Mouse (Mus musculus) frontal cortex, adult (tissue): ENCODE data around the gene Trim47.
A peak's percentile ranks its signal among the peaks of the same experiment; 100 is the strongest.
"Not testable (repeated sequence)": the region's sequence is repeated elsewhere in the genome, so short reads cannot be mapped to it uniquely, and the experiment has no call there.

ENCODE experiments used
- ATAC-seq: cut with Nextera tagmentation; 2 replicates; pipeline ENCODE4 v1.9.2; 2017; ENCODE audit warnings: mild to moderate bottlenecking, moderate library complexity, mixed read lengths; ENCODE audit not compliant: low TSS enrichment

Trim47 gene

GRCm38 (mm10) chr11:116138096-116138467, 11.1 kb upstream of the Trim47 start:
- ATAC-seq: no peak

GRCm38 (mm10) chr11:116134171-116134570, 7.2 kb upstream of the Trim47 start:
- no peak for ATAC-seq

- no peak for ATAC-seq
These were observed 6.5 kb upstream of the Trim47 start for GRCm38 (mm10) chr11:116133497-116133896.

GRCm38 (mm10) chr11:116132366-116133333, 5.6 kb upstream of the Trim47 start:
- no peak for ATAC-seq

- ATAC-seq: no peak
These were observed 4.5 kb upstream of the Trim47 start for GRCm38 (mm10) chr11:116131349-116132170.

- peak; percentile 87 for ATAC-seq
These were observed 3.6 kb upstream of the Trim47 start, which contains the start of gene Trim65 for GRCm38 (mm10) chr11:116130488-116131205. TSS of gene Trim65 (minus strand) at chr11:116131128.

- no peak for ATAC-seq
These were observed 3.0 kb upstream of the Trim47 start for GRCm38 (mm10) chr11:116129993-116130487.

- ATAC-seq: no peak
These were observed 2.2 kb upstream of the Trim47 start for GRCm38 (mm10) chr11:116129091-116129790.

GRCm38 (mm10) chr11:116127986-116128385, 976 bp upstream of the Trim47 start:
- ATAC-seq: no peak

- no peak for ATAC-seq
These were observed 749 bp downstream of the Trim47 start for GRCm38 (mm10) chr11:116126261-116126660.

GRCm38 (mm10) chr11:116121731-116122245, 5.2 kb downstream of the Trim47 start:
- not testable (repeated sequence) for ATAC-seq

GRCm38 (mm10) chr11:116117819-116118218, 9.2 kb downstream of the Trim47 start:
- ATAC-seq: no peak

- ATAC-seq: no peak
These were observed 9.8 kb downstream of the Trim47 start for GRCm38 (mm10) chr11:116117241-116117640.

- no peak for ATAC-seq
These were observed 15.3 kb downstream of the Trim47 start for GRCm38 (mm10) chr11:116111611-116112203.

- no peak for ATAC-seq
These were observed 15.9 kb downstream of the Trim47 start for GRCm38 (mm10) chr11:116111067-116111466.

GRCm38 (mm10) chr11:116110540-116110939, 16.5 kb downstream of the Trim47 start:
- ATAC-seq: no peak

- no peak for ATAC-seq
These were observed 16.9 kb downstream of the Trim47 start for GRCm38 (mm10) chr11:116110131-116110530.

- no peak for ATAC-seq
These were observed 17.4 kb downstream of the Trim47 start for GRCm38 (mm10) chr11:116109441-116110081.

GRCm38 (mm10) chr11:116108464-116109137, 18.4 kb downstream of the Trim47 start:
- no peak for ATAC-seq
